Mouse (Mus musculus) MEL (cell line): ENCODE data around the gene Gm13278. TPM values are rescaled to one million over a fixed set of nuclear protein-coding genes. Genes with fewer than 3 reads are reported as not detected.

ENCODE experiments used
- DNase-seq: peaks from one replicate; pipeline ENCODE4 v3.0.0; 2011; ENCODE audit warnings: low read depth, low spot score
- H3K27ac ChIP-seq: 2 replicates; pipeline ENCODE4 v1.5.1; 2012; ENCODE audit warnings: low read depth, mild to moderate bottlenecking, control low read depth, low read length, moderate library complexity; ENCODE audit not compliant: control insufficient read depth
- H3K27me3 ChIP-seq, 2 experiments: fragments of 150-350 bp in 1 of 2; sonication (generic) in 1 of 2; 2 replicates each; pipeline ENCODE4 v1.6.1; 2012; ENCODE audit warnings: low read length in 2 of 2, mild to moderate bottlenecking in 2 of 2, improper control_type of control experiment in 1 of 2, moderate library complexity in 1 of 2; ENCODE audit not compliant: insufficient read depth in 2 of 2, control insufficient read depth in 1 of 2
- H3K36me3 ChIP-seq, 2 experiments: 2 replicates each; pipeline ENCODE4 v1.6.1; 2012 to 2014; ENCODE audit warnings: low read length in 2 of 2, improper control_type of control experiment in 1 of 2, inconsistent platforms in 1 of 2, mild to moderate bottlenecking in 1 of 2; ENCODE audit not compliant: insufficient read depth in 2 of 2, control insufficient read depth in 1 of 2
- H3K4me1 ChIP-seq, 2 experiments: fragments of 150-350 bp in 1 of 2; sonication (generic) in 1 of 2; 2 replicates each; pipeline ENCODE4 v1.6.1; 2012; ENCODE audit warnings: low read length in 2 of 2, improper control_type of control experiment in 1 of 2, mild to moderate bottlenecking in 1 of 2; ENCODE audit not compliant: insufficient read depth in 2 of 2, control insufficient read depth in 1 of 2
- H3K4me3 ChIP-seq, 2 experiments: fragments of 150-350 bp in 1 of 2; sonication (generic) in 1 of 2; 2 replicates each; pipeline ENCODE4 v1.5.1; 2012; ENCODE audit warnings: low read depth in 2 of 2, low read length in 2 of 2, mild to moderate bottlenecking in 2 of 2, moderate library complexity in 2 of 2, control low read depth in 1 of 2, improper control_type of control experiment in 1 of 2; ENCODE audit not compliant: control insufficient read depth in 1 of 2, insufficient read depth in 1 of 2
- H3K79me2 ChIP-seq: 2 replicates; pipeline ENCODE4 v1.6.1; 2012; ENCODE audit warnings: mild to moderate bottlenecking, low read length, moderate library complexity; ENCODE audit not compliant: control insufficient read depth, poor library complexity, insufficient read depth
- H3K9ac ChIP-seq: 2 replicates; pipeline ENCODE4 v1.6.1; 2012; ENCODE audit warnings: low read depth, mild to moderate bottlenecking, control low read depth, low read length, moderate library complexity; ENCODE audit not compliant: control insufficient read depth, poor library complexity, severe bottlenecking
- H3K9me3 ChIP-seq: fragments of 150-350 bp; sonication (generic); replicated peaks from 2 replicates; pipeline ENCODE4 v1.6.1; 2012; ENCODE audit warnings: mild to moderate bottlenecking, low read length, improper control_type of control experiment, moderate library complexity; ENCODE audit not compliant: insufficient read depth
- CHD1 ChIP-seq: IDR thresholded peaks from 2 replicates; pipeline ENCODE4 v1.6.1; 2012; ENCODE audit warnings: low read depth, mild to moderate bottlenecking, inconsistent platforms, low read length, improper control_type of control experiment
- E2F4 ChIP-seq: IDR thresholded peaks from 2 replicates; pipeline ENCODE4 v1.6.1; 2011; ENCODE audit warnings: low read depth, low read length, improper control_type of control experiment, borderline replicate concordance
- GATA1 ChIP-seq: IDR thresholded peaks from 2 replicates; pipeline ENCODE4 v1.6.1; 2011; ENCODE audit warnings: low read depth, low read length, improper control_type of control experiment
- KAT2A ChIP-seq: conservative IDR thresholded peaks from 2 replicates; pipeline ENCODE4 v1.6.1; 2012; ENCODE audit warnings: low read depth, low read length, improper control_type of control experiment, inconsistent platforms
- MAFK ChIP-seq: IDR thresholded peaks from 2 replicates; pipeline ENCODE4 v1.6.1; 2011; ENCODE audit warnings: low read depth, mild to moderate bottlenecking, low read length, improper control_type of control experiment, borderline replicate concordance
- MYB ChIP-seq: IDR thresholded peaks from 2 replicates; pipeline ENCODE4 v1.6.1; 2011; ENCODE audit warnings: mild to moderate bottlenecking, low read depth, low read length, improper control_type of control experiment
- NRF1 ChIP-seq: IDR thresholded peaks from 2 replicates; pipeline ENCODE4 v1.6.1; 2014; ENCODE audit warnings: low read depth, mild to moderate bottlenecking, inconsistent platforms, low read length, improper control_type of control experiment, moderate library complexity; ENCODE audit not compliant: poor library complexity, insufficient read depth, severe bottlenecking
- POLR2AphosphoS5 ChIP-seq: IDR thresholded peaks from 2 replicates; pipeline ENCODE4 v1.6.1; 2012; ENCODE audit warnings: low read depth, borderline replicate concordance, mild to moderate bottlenecking, inconsistent platforms, low read length, moderate library complexity, mixed read lengths
- RAD21 ChIP-seq: IDR thresholded peaks from 2 replicates; pipeline ENCODE4 v1.6.1; 2011; ENCODE audit warnings: mild to moderate bottlenecking, low read depth, low read length, improper control_type of control experiment
- TBP ChIP-seq: IDR thresholded peaks from 2 replicates; pipeline ENCODE4 v1.8.0; 2011; ENCODE audit warnings: low read depth, low read length, improper control_type of control experiment
- USF1 ChIP-seq: IDR thresholded peaks from 2 replicates; pipeline ENCODE4 v1.6.1; 2014; ENCODE audit warnings: low read depth, mild to moderate bottlenecking, inconsistent platforms, low read length, improper control_type of control experiment, moderate library complexity
- ZMIZ1 ChIP-seq: IDR thresholded peaks from 2 replicates; pipeline ENCODE4 v1.6.1; 2012; ENCODE audit warnings: low read depth, mild to moderate bottlenecking, inconsistent platforms, low read length, improper control_type of control experiment, moderate library complexity
- polyA plus RNA-seq, 2 experiments: library from polyadenylated mRNA; stranded (reverse) in 1 of 2; unstranded in 1 of 2; fragments of >175 nt in 1 of 2; fragments of >200 nt in 1 of 2; gene quantifications; 2 replicates each; pipeline versions ENCODE4 v1.2.1 to v1.2.4; 2012; ENCODE audit warnings: low replicate concordance in 2 of 2, low read depth in 1 of 2; ENCODE audit not compliant: insufficient read length in 2 of 2, insufficient read depth in 1 of 2, missing spikeins in 1 of 2
- total RNA-seq: library from RNA; depleted of rRNA; stranded (reverse); fragments of 300-350 nt; gene quantifications from 2 replicates; pipeline ENCODE4 v1.2.3, GENCODE M21; 2012; rRNA removed

Gm13278 gene
- total and polyA plus RNA-seq, 3 experiments, result not detected

- no peaks in the 10 kb centered on the region for H3K9me3 ChIP-seq
- H3K4me1 ChIP-seq, result no peaks in the 10 kb centered on the region; a peak in 1 of 4 replicates
- H3K9ac ChIP-seq, result no peak overlapping the region
- no peaks in the 10 kb centered on the region for H3K79me2 ChIP-seq
- peak; percentile 32 for DNase-seq
- H3K27me3 ChIP-seq, result peaks cover 14 to 18% of the 10 kb centered on the region in 2 experiments
- H3K4me3 ChIP-seq, result no peak overlapping the region
- no peak for TF ChIP-seq TBP
- TF ChIP-seq GATA1, result no peak
- TF ChIP-seq E2F4, result no peak
- no peak for TF ChIP-seq CHD1
- TF ChIP-seq RAD21, result no peak
- no peak for TF ChIP-seq USF1
- no peak for TF ChIP-seq MYB
- no peak for TF ChIP-seq KAT2A
- no peak for TF ChIP-seq POLR2AphosphoS5
- no peak for TF ChIP-seq ZMIZ1
- no peaks in the 10 kb centered on the region for H3K36me3 ChIP-seq
- H3K27ac ChIP-seq, result no peak overlapping the region
Observed at GRCm38 (mm10) chr4:88840058-88840457, 48.7 kb downstream of the Gm13278 start.

DNA sequence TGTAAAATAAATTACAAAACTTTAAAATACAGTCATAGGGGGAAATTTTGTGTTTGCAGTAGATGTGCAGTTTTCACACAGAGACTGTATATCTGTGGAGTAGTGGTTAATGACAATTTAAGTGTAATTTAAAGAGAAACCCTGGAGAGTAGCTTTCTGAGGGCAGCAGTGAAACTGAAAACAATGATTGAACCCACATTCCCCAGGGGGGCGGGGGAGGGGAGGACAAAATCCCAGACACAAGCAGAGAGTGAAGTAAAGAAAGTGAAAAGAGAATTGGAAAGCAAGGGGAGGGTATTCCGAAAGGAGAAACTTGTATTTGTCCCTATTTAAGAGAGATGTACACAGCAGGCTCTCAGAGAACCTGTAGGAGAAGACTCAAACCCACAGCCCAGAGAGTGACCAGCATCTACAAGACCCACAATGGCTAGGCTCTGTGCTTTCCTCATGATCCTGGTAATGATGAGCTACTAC lies 50.1 kb downstream of the Gm13278 start, which contains the start of gene Ifna4:
Gene Ifna4, plus strand, starts transcription at position 424 of the 474 bp plus-strand sequence.
- H3K4me3 ChIP-seq, result no peak within 1 kb of the TSS
- H3K9me3 ChIP-seq, result no peaks in the 10 kb centered on the region
- no peak within 1 kb of the TSS for H3K27ac ChIP-seq
- no peaks in the 10 kb centered on the region for H3K79me2 ChIP-seq
- no peaks in the 10 kb centered on the region; a peak in 1 of 4 replicates for H3K4me1 ChIP-seq
- TF ChIP-seq NRF1, result no peak
- no peak for TF ChIP-seq MAFK
- TF ChIP-seq, all 39 proteins: peak for 0
- Histone ChIP-seq H3K9ac (no peak within 1 kb of the TSS), H3K27me3 (peaks cover 11 to 14% of the 10 kb centered on the region in 2 experiments), H3K36me3 (no peaks in the 10 kb centered on the region)
- DNase-seq, result no peak

Other genes starting within 250 kb of the Gm13278 start
Only the 30 nearest of the 31 such genes appear.
- gene Ifna14, start 219.8 kb upstream of the Gm13278 start, total RNA-seq, result not detected in 2 replicates
- gene Ifna14, start 219.8 kb upstream of the Gm13278 start, polyA plus RNA-seq, result not detected
- not detected in 2 replicates for gene Ifna9, start 199.2 kb upstream of the Gm13278 start, total RNA-seq
- gene Ifna9, start 199.2 kb upstream of the Gm13278 start, polyA plus RNA-seq, result not detected
- gene Ifna12, start 188.2 kb upstream of the Gm13278 start, total RNA-seq, result not detected in 2 replicates
- gene Ifna12, start 188.2 kb upstream of the Gm13278 start, polyA plus RNA-seq, result not detected
- gene C87499, start 157.1 kb upstream of the Gm13278 start, total RNA-seq, result not detected in 2 replicates
- not detected for gene C87499, start 157.1 kb upstream of the Gm13278 start, polyA plus RNA-seq
- not detected in 2 replicates for gene Ifna13, start 147.1 kb upstream of the Gm13278 start, total RNA-seq
- gene Ifna13, start 147.1 kb upstream of the Gm13278 start, polyA plus RNA-seq, result not detected
- not detected in 2 replicates for gene Ifna16, start 114.6 kb upstream of the Gm13278 start, total RNA-seq
- not detected for gene Ifna16, start 114.6 kb upstream of the Gm13278 start, polyA plus RNA-seq
- gene Ifna2, start 107.6 kb upstream of the Gm13278 start, total RNA-seq, result not detected in 2 replicates
- gene Ifna2, start 107.6 kb upstream of the Gm13278 start, polyA plus RNA-seq, result not detected
- not detected in 2 replicates for gene Ifnab, start 100.2 kb upstream of the Gm13278 start, total RNA-seq
- gene Ifnab, start 100.2 kb upstream of the Gm13278 start, polyA plus RNA-seq, result not detected
- gene Gm26566, start 69.7 kb upstream of the Gm13278 start, total RNA-seq, result 7.8 and 9.8 TPM in 2 replicates
- gene Gm26566, start 69.7 kb upstream of the Gm13278 start, polyA plus RNA-seq, result under 1 TPM in 1 of 2 experiments, not detected in 1; 0.40 TPM
- 33.9 and 35.1 TPM in 2 replicates for gene Klhl9, start 69.1 kb upstream of the Gm13278 start, total RNA-seq
- 10 to 100 TPM; 16.6 to 69.5 TPM for gene Klhl9, start 69.1 kb upstream of the Gm13278 start, polyA plus RNA-seq
- not detected in 2 replicates for gene Gm13271, start 36.7 kb upstream of the Gm13278 start, total RNA-seq
- not detected for gene Gm13271, start 36.7 kb upstream of the Gm13278 start, polyA plus RNA-seq
- not detected in 2 replicates for gene Gm13283, start 31.4 kb upstream of the Gm13278 start, total RNA-seq
- not detected for gene Gm13283, start 31.4 kb upstream of the Gm13278 start, polyA plus RNA-seq
- not detected in 2 replicates for gene Gm13290, start 17.7 kb upstream of the Gm13278 start, total RNA-seq
- gene Gm13290, start 17.7 kb upstream of the Gm13278 start, polyA plus RNA-seq, result under 1 TPM in 1 of 2 experiments, not detected in 1; 0.29 TPM
- not detected in 2 replicates for gene Gm13289, start 14.6 kb upstream of the Gm13278 start, total RNA-seq
- gene Gm13289, start 14.6 kb upstream of the Gm13278 start, polyA plus RNA-seq, result not detected
- gene Gm13272, start 11.7 kb upstream of the Gm13278 start, total RNA-seq, result not detected in 2 replicates
- gene Gm13272, start 11.7 kb upstream of the Gm13278 start, polyA plus RNA-seq, result not detected
- gene Ifnz, start 9.4 kb upstream of the Gm13278 start, total RNA-seq, result not detected in 2 replicates
- under 1 TPM in 1 of 2 experiments, not detected in 1; 0.11 TPM for gene Ifnz, start 9.4 kb upstream of the Gm13278 start, polyA plus RNA-seq
- not detected in 2 replicates for gene Gm13276, start 5.8 kb upstream of the Gm13278 start, total RNA-seq
- gene Gm13276, start 5.8 kb upstream of the Gm13278 start, polyA plus RNA-seq, result not detected
- not detected in 2 replicates for gene Gm13277, start 2.9 kb upstream of the Gm13278 start, total RNA-seq
- not detected for gene Gm13277, start 2.9 kb upstream of the Gm13278 start, polyA plus RNA-seq
- not detected in 2 replicates for gene Gm13275, start 2.9 kb downstream of the Gm13278 start, total RNA-seq
- under 1 TPM in 1 of 2 experiments, not detected in 1; 0.52 TPM for gene Gm13275, start 2.9 kb downstream of the Gm13278 start, polyA plus RNA-seq
- gene Gm13279, start 5.8 kb downstream of the Gm13278 start, total RNA-seq, result not detected in 2 replicates
- not detected for gene Gm13279, start 5.8 kb downstream of the Gm13278 start, polyA plus RNA-seq
- 0.10 TPM in 1 of 2 replicates, not detected in the other for gene Gm13285, start 8.1 kb downstream of the Gm13278 start, total RNA-seq
- gene Gm13285, start 8.1 kb downstream of the Gm13278 start, polyA plus RNA-seq, result under 1 TPM in 1 of 2 experiments, not detected in 1; 0.14 TPM
- not detected in 2 replicates for gene Gm13287, start 11.7 kb downstream of the Gm13278 start, total RNA-seq
- not detected for gene Gm13287, start 11.7 kb downstream of the Gm13278 start, polyA plus RNA-seq
- gene Gm13288, start 14.0 kb downstream of the Gm13278 start, total RNA-seq, result not detected in 2 replicates
- not detected for gene Gm13288, start 14.0 kb downstream of the Gm13278 start, polyA plus RNA-seq
- gene Ifna7, start 24.7 kb downstream of the Gm13278 start, total RNA-seq, result not detected in 2 replicates
- not detected for gene Ifna7, start 24.7 kb downstream of the Gm13278 start, polyA plus RNA-seq
- not detected in 2 replicates for gene Ifna11, start 28.4 kb downstream of the Gm13278 start, total RNA-seq
- gene Ifna11, start 28.4 kb downstream of the Gm13278 start, polyA plus RNA-seq, result not detected
- gene Ifna6, start 35.9 kb downstream of the Gm13278 start, total RNA-seq, result not detected in 2 replicates
- not detected for gene Ifna6, start 35.9 kb downstream of the Gm13278 start, polyA plus RNA-seq
- gene Ifna5, start 44.0 kb downstream of the Gm13278 start, total RNA-seq, result not detected in 2 replicates
- gene Ifna5, start 44.0 kb downstream of the Gm13278 start, polyA plus RNA-seq, result not detected
- not detected in 2 replicates for gene Ifna4, start 50.3 kb downstream of the Gm13278 start, total RNA-seq
- not detected for gene Ifna4, start 50.3 kb downstream of the Gm13278 start, polyA plus RNA-seq
- not detected in 2 replicates for gene Ifna1, start 58.5 kb downstream of the Gm13278 start, total RNA-seq
- gene Ifna1, start 58.5 kb downstream of the Gm13278 start, polyA plus RNA-seq, result not detected
- not detected in 2 replicates for gene Ifne, start 88.7 kb downstream of the Gm13278 start, total RNA-seq
- gene Ifne, start 88.7 kb downstream of the Gm13278 start, polyA plus RNA-seq, result not detected